Mouse (Mus musculus): Measurements from ENCODE around the gene Selenok. TPM values are rescaled to one million over a fixed set of nuclear protein-coding genes. Genes with fewer than 3 reads are reported as not detected.

Gene Selenok
- polyA plus RNA-seq, 1 experiment from 2014 or later, result 333 TPM

GRCm38 (mm10) chr14:29971993-29972392 lies 3.9 kb downstream of the Selenok start:
- Histone ChIP-seq H3K27me3 (no peaks in the 10 kb centered on the region), H3K9me3 (no peaks in the 10 kb centered on the region), H3K9ac (no peak overlapping the region), H3K27ac (no peak overlapping the region), H3K4me2 (no peak overlapping the region), H3K4me3 (no peak overlapping the region), H3K4me1 (peaks cover 13% of the 10 kb centered on the region), H3K36me3 (peaks cover 51% of the 10 kb centered on the region)
- WGBS, result 83% methylated on average over 5 of the region's 5 CpGs
- no peak for ATAC-seq (ENCODE audit: insufficient number of reproducible peaks, low FRiP score, low TSS enrichment, low read depth)

DNA sequence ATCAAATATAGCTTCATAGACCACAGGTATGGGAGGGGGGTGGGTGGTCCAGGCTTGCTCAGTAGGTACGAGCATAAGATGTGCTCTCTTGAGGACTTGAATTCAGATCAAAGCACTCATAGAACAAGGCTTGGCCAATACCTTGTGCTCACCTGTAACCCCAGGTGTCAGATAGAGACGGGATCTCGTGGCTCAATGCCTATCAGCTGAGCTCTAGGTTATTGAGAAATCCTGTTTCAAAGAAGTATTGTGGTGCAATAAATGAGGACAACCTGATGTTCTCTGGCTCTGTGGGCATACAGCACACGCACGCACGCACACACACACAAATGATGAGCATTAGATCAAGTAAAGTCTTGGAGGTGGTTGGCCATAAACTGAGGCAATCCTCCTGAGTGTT lies 8.8 kb downstream of the Selenok start:
- Histone ChIP-seq H3K4me3 (no peak overlapping the region), H3K27me3 (no peaks in the 10 kb centered on the region), H3K4me2 (no peak overlapping the region), H3K9me3 (no peaks in the 10 kb centered on the region), H3K4me1 (peaks cover 10% of the 10 kb centered on the region), H3K9ac (no peak overlapping the region), H3K27ac (no peak overlapping the region), H3K36me3 (peaks cover 53% of the 10 kb centered on the region)
- WGBS, result 93% methylated on average over 6 of the region's 6 CpGs
- ATAC-seq (ENCODE audit: insufficient number of reproducible peaks, low FRiP score, low TSS enrichment, low read depth), result no peak

GRCm38 (mm10) chr14:29978254-29979204 lies 10.4 kb downstream of the Selenok start, which contains the start of gene Actr8:
Gene Actr8 (plus strand): TSS chr14:29978337.
- WGBS, result 1% methylated on average over 43 of the region's 44 CpGs
- peaks cover 10% of the 10 kb centered on the region for H3K4me1 ChIP-seq
- H3K4me3 ChIP-seq, result peak within 1 kb of the TSS; percentile 89
- ATAC-seq (ENCODE audit: insufficient number of reproducible peaks, low FRiP score, low TSS enrichment, low read depth), result peak; percentile 94
- peak within 1 kb of the TSS; percentile 95 for H3K27ac ChIP-seq
- H3K4me2 ChIP-seq, result peak within 1 kb of the TSS; percentile 68
- H3K9ac ChIP-seq, result peak within 1 kb of the TSS; percentile 89
- H3K27me3 ChIP-seq, result no peaks in the 10 kb centered on the region
- H3K36me3 ChIP-seq, result peaks cover 53% of the 10 kb centered on the region
- no peaks in the 10 kb centered on the region for H3K9me3 ChIP-seq

GRCm38 (mm10) chr14:29980447-29981205 lies 12.5 kb downstream of the Selenok start:
- no peak overlapping the region for H3K4me2 ChIP-seq
- no peak overlapping the region for H3K9ac ChIP-seq
- WGBS, result 96% methylated on average over 10 of the region's 10 CpGs
- peaks cover 60% of the 10 kb centered on the region for H3K36me3 ChIP-seq
- H3K4me1 ChIP-seq, result peaks cover 10% of the 10 kb centered on the region
- ATAC-seq (ENCODE audit: insufficient number of reproducible peaks, low FRiP score, low TSS enrichment, low read depth), result no peak
- no peaks in the 10 kb centered on the region for H3K9me3 ChIP-seq
- no peaks in the 10 kb centered on the region for H3K27me3 ChIP-seq
- no peak overlapping the region for H3K4me3 ChIP-seq
- no peak overlapping the region for H3K27ac ChIP-seq

GRCm38 (mm10) chr14:29986096-29986495 lies 18.0 kb downstream of the Selenok start:
- H3K9me3 ChIP-seq, result no peaks in the 10 kb centered on the region
- H3K36me3 ChIP-seq, result peaks cover 100% of the 10 kb centered on the region
- H3K4me3 ChIP-seq, result no peak overlapping the region
- H3K9ac ChIP-seq, result no peak overlapping the region
- ATAC-seq (ENCODE audit: insufficient number of reproducible peaks, low FRiP score, low TSS enrichment, low read depth), result no peak
- no peak overlapping the region for H3K4me2 ChIP-seq
- H3K27me3 ChIP-seq, result no peaks in the 10 kb centered on the region
- 94% methylated on average over 4 of the region's 4 CpGs for WGBS
- no peak overlapping the region for H3K27ac ChIP-seq
- no peaks in the 10 kb centered on the region for H3K4me1 ChIP-seq

DNA sequence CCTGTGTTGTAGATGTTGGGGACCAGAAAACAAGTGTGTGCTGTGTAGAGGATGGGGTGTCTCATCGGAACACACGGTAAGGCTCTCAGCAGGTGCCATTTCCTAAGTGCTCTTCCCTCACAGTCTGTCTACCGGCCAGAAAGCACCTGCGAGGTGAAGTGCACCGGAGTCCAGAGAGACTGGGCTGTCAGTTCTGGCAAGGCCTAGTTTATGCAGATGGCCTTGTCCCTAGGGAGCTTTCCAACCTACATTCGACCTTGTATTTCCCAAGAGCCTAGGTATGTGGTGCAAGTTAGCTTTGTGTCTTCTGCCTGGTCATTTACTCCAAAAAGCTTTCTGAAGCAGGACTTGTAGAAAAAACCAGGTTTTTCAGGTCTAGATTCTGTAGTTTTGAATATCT lies 19.2 kb downstream of the Selenok start:
- no peak overlapping the region for H3K4me3 ChIP-seq

GRCm38 (mm10) chr14:29987739-29988138 lies 19.6 kb downstream of the Selenok start:
- Histone ChIP-seq H3K27ac (no peak overlapping the region), H3K9ac (no peak overlapping the region), H3K4me2 (no peak overlapping the region), H3K4me1 (no peaks in the 10 kb centered on the region), H3K4me3 (no peak overlapping the region), H3K9me3 (no peaks in the 10 kb centered on the region), H3K36me3 (peaks cover 100% of the 10 kb centered on the region), H3K27me3 (no peaks in the 10 kb centered on the region)
- WGBS, result 94% methylated on average over 9 of the region's 9 CpGs
- no peak for ATAC-seq (ENCODE audit: insufficient number of reproducible peaks, low FRiP score, low TSS enrichment, low read depth)

More for the DNA sequence above, 19.2 kb downstream of the Selenok start:
- no peak overlapping the region for H3K27ac ChIP-seq
- 89% methylated on average over 6 of the region's 6 CpGs for WGBS
- H3K9ac ChIP-seq, result no peak overlapping the region
- no peak for ATAC-seq (ENCODE audit: insufficient number of reproducible peaks, low FRiP score, low TSS enrichment, low read depth)
- H3K27me3 ChIP-seq, result no peaks in the 10 kb centered on the region
- no peak overlapping the region for H3K4me2 ChIP-seq
- H3K36me3 ChIP-seq, result peaks cover 100% of the 10 kb centered on the region
- no peaks in the 10 kb centered on the region for H3K9me3 ChIP-seq
- H3K4me1 ChIP-seq, result no peaks in the 10 kb centered on the region

- Histone ChIP-seq H3K4me2 (no peak overlapping the region), H3K4me1 (no peaks in the 10 kb centered on the region), H3K36me3 (peaks cover 100% of the 10 kb centered on the region), H3K9me3 (no peaks in the 10 kb centered on the region), H3K4me3 (no peak overlapping the region), H3K27me3 (no peaks in the 10 kb centered on the region), H3K27ac (no peak overlapping the region), H3K9ac (no peak overlapping the region)
- WGBS, result 90% methylated on average over 4 of the region's 4 CpGs
- ATAC-seq (ENCODE audit: insufficient number of reproducible peaks, low FRiP score, low TSS enrichment, low read depth), result no peak
Measured at GRCm38 (mm10) chr14:29988337-29988736, 20.2 kb downstream of the Selenok start.

DNA sequence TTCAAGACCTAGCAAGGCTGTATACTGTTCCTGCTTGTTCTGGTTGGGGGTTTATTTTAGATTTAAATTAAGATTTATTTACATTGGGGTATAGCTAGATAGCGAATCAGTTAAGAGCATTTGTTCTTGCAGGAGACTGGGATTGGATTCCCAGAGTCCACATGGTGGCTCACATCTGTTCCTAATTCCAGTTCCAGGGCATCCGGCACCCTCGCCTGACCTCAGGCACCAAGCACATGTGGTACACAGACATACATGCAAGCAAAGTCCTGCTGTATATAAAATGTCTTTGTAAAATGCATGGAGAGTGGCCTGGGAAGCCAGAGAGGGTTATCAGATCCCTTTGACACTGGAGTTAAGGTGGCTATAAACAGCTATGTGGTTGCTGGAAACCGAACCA lies 26.9 kb downstream of the Selenok start:
- H3K36me3 ChIP-seq, result peaks cover 75% of the 10 kb centered on the region
- H3K9me3 ChIP-seq, result no peaks in the 10 kb centered on the region
- H3K4me1 ChIP-seq, result no peaks in the 10 kb centered on the region
- 37% methylated on average over 4 of the region's 4 CpGs for WGBS
- no peaks in the 10 kb centered on the region for H3K27me3 ChIP-seq
- H3K4me2 ChIP-seq, result no peak overlapping the region
- H3K4me3 ChIP-seq, result no peak overlapping the region
- no peak overlapping the region for H3K27ac ChIP-seq
- H3K9ac ChIP-seq, result no peak overlapping the region
- ATAC-seq (ENCODE audit: insufficient number of reproducible peaks, low FRiP score, low TSS enrichment, low read depth), result no peak

- Histone ChIP-seq H3K27ac (no peak overlapping the region), H3K9me3 (no peaks in the 10 kb centered on the region), H3K4me1 (no peaks in the 10 kb centered on the region), H3K36me3 (peaks cover 63% of the 10 kb centered on the region), H3K27me3 (no peaks in the 10 kb centered on the region), H3K4me3 (no peak overlapping the region), H3K9ac (no peak overlapping the region), H3K4me2 (no peak overlapping the region)
- WGBS, result 88% methylated on average over 11 of the region's 11 CpGs
- no peak for ATAC-seq (ENCODE audit: insufficient number of reproducible peaks, low FRiP score, low TSS enrichment, low read depth)
Measured at GRCm38 (mm10) chr14:29996000-29996751, 28.1 kb downstream of the Selenok start.

GRCm38 (mm10) chr14:29997345-29997744 lies 29.2 kb downstream of the Selenok start:
- no peak for ATAC-seq (ENCODE audit: insufficient number of reproducible peaks, low FRiP score, low TSS enrichment, low read depth)
- no peaks in the 10 kb centered on the region for H3K9me3 ChIP-seq
- no peak overlapping the region for H3K27ac ChIP-seq
- H3K4me3 ChIP-seq, result no peak overlapping the region
- H3K36me3 ChIP-seq, result peaks cover 51% of the 10 kb centered on the region
- no peaks in the 10 kb centered on the region for H3K4me1 ChIP-seq
- H3K27me3 ChIP-seq, result no peaks in the 10 kb centered on the region
- no peak overlapping the region for H3K9ac ChIP-seq
- H3K4me2 ChIP-seq, result no peak overlapping the region
